Mouse (Mus musculus) liver, adult 2 months (tissue): Measurements from ENCODE around the gene Hc. TPM values are rescaled to one million over a fixed set of nuclear protein-coding genes. Genes with fewer than 3 reads are reported as not detected.

Experiments used
- DNase-seq: peaks from one replicate; pipeline ENCODE4 v3.0.0-alpha.2; 2011; ENCODE audit warnings: low read depth, low spot score; ENCODE audit errors: extremely low read depth
- H3K27ac ChIP-seq: fragments of 200-500 bp; replicated peaks from 2 replicates; pipeline ENCODE4 v1.5.1; 2012; ENCODE audit warnings: low read depth, mild to moderate bottlenecking, control low read depth, inconsistent platforms, low read length; ENCODE audit not compliant: insufficient read depth
- H3K27me3 ChIP-seq: fragments of 200-500 bp; 2 replicates; pipeline ENCODE4 v1.6.1; 2012; ENCODE audit warnings: mild to moderate bottlenecking, moderate library complexity, low read length, inconsistent platforms; ENCODE audit not compliant: control insufficient read depth, insufficient read depth
- H3K36me3 ChIP-seq: fragments of 200-500 bp; 2 replicates; pipeline ENCODE4 v1.6.1; 2012; ENCODE audit warnings: low read length, inconsistent platforms; ENCODE audit not compliant: control insufficient read depth, insufficient read depth
- H3K4me1 ChIP-seq: fragments of 200-500 bp; 2 replicates; pipeline ENCODE4 v1.6.1; 2011; ENCODE audit warnings: low read length; ENCODE audit not compliant: control insufficient read depth, insufficient read depth
- H3K4me3 ChIP-seq: fragments of 200-500 bp; 2 replicates; pipeline ENCODE4 v1.5.1; 2011; ENCODE audit warnings: low read depth, mild to moderate bottlenecking, control low read depth, low read length, moderate library complexity; ENCODE audit not compliant: insufficient read depth
- H3K79me2 ChIP-seq: fragments of 200-500 bp; 2 replicates; pipeline ENCODE4 v1.6.1; 2012; ENCODE audit warnings: inconsistent platforms, mild to moderate bottlenecking, low read length, moderate library complexity; ENCODE audit not compliant: control insufficient read depth, insufficient read depth
- H3K9ac ChIP-seq: fragments of 200-500 bp; 2 replicates; pipeline ENCODE4 v1.6.1; 2012; ENCODE audit warnings: low read depth, mild to moderate bottlenecking, control low read depth, inconsistent platforms, low read length
- CTCF ChIP-seq: fragments of 200-500 bp; IDR thresholded peaks from 2 replicates; pipeline ENCODE4 v1.5.1; 2011; ENCODE audit warnings: low read depth, low read length, control low read depth
- POLR2A ChIP-seq: fragments of 200-500 bp; IDR thresholded peaks from 2 replicates; pipeline ENCODE4 v1.6.1; 2011; ENCODE audit warnings: low read length, control low read depth; ENCODE audit not compliant: insufficient read depth; ENCODE audit errors: extremely low read depth
- whole genome bisulfite sequencing: fragments of 180-500 bp; shearing (Covaris S2); methylation state at CpG from one replicate; pipeline ENCODE4 v1.1.7; 2018; 5-methylcytosine and 5-hydroxymethylcytosine counted together
- polyA plus RNA-seq: library from polyadenylated mRNA; depleted of rRNA; stranded (reverse); fragments of >200 nt; gene quantifications from 2 replicates; pipeline ENCODE4 v1.2.3, GENCODE M21; 2012
- total RNA-seq: library from RNA; depleted of rRNA; stranded (reverse); fragments of >200 nt; gene quantifications from 2 replicates; pipeline ENCODE4 v1.2.3, GENCODE M21; 2014

Gene Hc
- total and polyA plus RNA-seq, 2 experiments: 139 to 594 TPM

DNA sequence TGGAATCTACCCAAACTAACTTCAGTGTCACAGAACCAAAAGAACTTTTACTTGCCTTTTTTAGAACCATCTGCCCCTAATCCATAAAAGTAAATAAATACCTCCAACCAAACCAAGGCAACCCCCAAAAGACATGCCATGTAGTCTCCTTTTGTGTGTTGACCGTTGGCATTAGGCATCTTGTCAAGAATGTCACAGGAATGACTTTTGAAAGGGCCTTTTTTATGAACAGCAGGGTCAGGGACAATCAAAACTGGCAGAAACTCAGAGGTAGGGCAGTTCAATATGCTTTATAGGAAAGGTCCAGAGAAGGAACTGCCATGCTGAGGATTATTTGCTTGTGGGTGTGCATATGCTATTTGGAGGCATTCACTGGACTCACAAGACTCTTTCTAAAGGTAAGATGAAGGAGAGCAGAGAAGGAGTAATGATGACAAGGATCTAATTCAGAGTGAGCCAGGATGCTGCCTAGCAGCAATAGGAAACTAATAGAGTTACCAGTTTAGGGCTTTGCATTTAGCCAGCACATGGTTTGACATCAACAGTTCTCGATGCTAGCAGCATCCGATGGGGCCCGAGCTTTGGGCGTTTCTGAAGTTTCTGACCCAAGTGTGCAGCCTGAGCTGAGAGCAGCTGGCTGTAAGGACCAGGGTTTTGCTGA, 67.4 kb downstream of the Hc start:
- Histone ChIP-seq H3K79me2 (no peaks in the 10 kb centered on the region), H3K36me3 (peaks cover 69% of the 10 kb centered on the region), H3K4me1 (no peaks in the 10 kb centered on the region), H3K9ac (no peak overlapping the region), H3K27ac (no peak overlapping the region), H3K27me3 (no peaks in the 10 kb centered on the region), H3K4me3 (no peak overlapping the region)
- TF ChIP-seq POLR2A: no peak
- no peak for TF ChIP-seq CTCF
- DNase-seq: no peak
- WGBS: 86% methylated on average over 5 of the region's 5 CpGs

DNA sequence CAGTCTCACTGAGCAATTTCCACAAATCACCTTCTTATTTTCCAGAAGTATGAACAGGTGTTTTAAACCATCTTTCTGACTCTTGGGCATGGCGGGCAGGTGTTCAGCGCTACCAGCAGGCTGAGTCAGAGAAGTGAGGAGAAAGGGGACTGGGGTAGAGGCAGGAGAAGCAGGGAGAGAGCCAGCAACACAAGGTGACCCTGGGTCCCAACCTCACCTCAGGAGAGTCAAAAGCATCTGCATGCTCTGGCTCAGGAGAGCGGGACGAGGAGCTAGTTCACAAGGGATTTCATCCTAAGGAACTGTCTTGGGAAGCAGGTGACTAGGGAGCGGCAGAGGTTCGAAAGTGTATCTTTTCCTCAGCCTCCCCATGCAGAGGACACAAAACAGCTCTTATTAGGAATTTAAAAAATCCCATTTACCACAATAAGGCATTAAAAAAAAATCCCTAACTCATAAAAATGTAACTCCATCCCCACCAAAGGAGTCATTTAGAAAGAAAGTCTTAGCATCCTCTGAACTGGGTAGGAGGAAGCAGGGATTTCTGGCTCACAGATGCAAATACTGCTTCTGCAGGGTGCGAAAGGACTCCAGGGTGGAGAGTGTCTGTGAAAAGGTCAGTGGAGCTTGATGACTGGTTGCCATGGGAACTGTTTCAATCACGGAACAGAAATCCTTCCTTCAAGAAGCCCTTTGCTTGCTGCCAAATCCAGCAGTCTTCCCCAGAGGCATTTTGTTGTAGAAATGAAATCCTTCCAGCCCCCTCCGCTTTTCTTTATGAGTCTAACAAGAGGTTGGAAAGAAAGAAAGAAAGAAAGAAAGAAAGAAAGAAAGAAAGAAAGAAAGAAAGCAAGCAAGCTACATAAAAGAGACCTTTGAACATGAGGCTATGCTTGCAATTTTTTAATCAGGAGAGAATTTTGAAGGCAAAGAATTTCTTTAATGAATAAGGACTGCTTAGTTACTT, 68.2 kb downstream of the Hc start:
- H3K4me1 ChIP-seq: no peaks in the 10 kb centered on the region
- no peaks in the 10 kb centered on the region for H3K79me2 ChIP-seq
- peaks cover 73% of the 10 kb centered on the region for H3K36me3 ChIP-seq
- DNase-seq: no peak
- no peak overlapping the region for H3K9ac ChIP-seq
- no peak overlapping the region for H3K27ac ChIP-seq
- WGBS: 72% methylated on average over 9 of the region's 9 CpGs
- no peaks in the 10 kb centered on the region for H3K27me3 ChIP-seq
- no peak for TF ChIP-seq CTCF
- no peak overlapping the region for H3K4me3 ChIP-seq

DNA sequence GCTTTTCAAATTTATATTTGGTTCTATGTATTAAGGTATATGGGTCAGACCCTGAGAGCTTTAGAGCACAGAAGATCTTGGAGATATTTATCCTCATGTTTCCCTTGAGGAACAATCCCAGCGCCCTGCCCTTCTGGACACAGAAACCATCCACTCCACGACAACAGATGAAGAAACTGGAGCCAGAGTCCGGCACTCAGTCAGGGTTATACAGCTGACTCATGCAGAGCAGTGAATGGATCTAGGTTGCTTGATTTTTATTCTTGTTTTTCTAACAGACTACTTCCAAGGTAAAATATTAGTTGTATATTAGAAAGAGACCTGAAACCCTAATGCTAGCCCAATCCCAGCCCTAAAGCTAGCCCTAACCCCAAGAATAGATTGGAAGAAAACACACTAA, 69.3 kb downstream of the Hc start:
- Histone ChIP-seq H3K27me3 (no peaks in the 10 kb centered on the region), H3K27ac (no peak overlapping the region), H3K36me3 (peaks cover 72% of the 10 kb centered on the region), H3K9ac (no peak overlapping the region), H3K4me1 (no peaks in the 10 kb centered on the region), H3K4me3 (no peak overlapping the region), H3K79me2 (no peaks in the 10 kb centered on the region)
- no peak for TF ChIP-seq POLR2A
- TF ChIP-seq CTCF: no peak
- no peak for DNase-seq
- 80% methylated on average over 3 of the region's 3 CpGs for WGBS

DNA sequence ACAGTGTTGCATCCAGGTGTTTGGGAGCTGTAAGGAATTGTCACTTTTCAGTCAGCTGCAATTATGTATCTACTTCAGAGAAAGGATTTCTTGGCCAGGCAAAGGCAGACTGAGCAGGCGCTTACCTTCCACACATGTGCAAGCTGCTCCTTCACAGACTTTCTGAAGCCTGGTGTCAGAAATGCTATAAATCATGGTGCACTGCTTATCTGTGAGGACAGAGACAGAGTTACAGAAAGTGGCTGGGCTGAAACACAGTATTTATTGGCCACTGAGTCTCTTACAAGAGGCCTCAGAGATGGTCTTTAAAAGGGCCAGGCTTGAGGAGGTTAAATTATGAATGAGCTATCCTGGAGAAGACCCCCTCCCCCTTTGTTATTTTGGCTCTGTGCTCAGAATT, 71.5 kb downstream of the Hc start:
- Histone ChIP-seq H3K27me3 (no peaks in the 10 kb centered on the region), H3K36me3 (peaks cover 77% of the 10 kb centered on the region), H3K4me3 (no peak overlapping the region), H3K79me2 (no peaks in the 10 kb centered on the region), H3K4me1 (no peaks in the 10 kb centered on the region), H3K27ac (no peak overlapping the region), H3K9ac (no peak overlapping the region)
- DNase-seq: no peak
- WGBS: 89% methylated on average over 1 of the region's 1 CpGs
- TF ChIP-seq POLR2A (no peak), CTCF (no peak)

DNA sequence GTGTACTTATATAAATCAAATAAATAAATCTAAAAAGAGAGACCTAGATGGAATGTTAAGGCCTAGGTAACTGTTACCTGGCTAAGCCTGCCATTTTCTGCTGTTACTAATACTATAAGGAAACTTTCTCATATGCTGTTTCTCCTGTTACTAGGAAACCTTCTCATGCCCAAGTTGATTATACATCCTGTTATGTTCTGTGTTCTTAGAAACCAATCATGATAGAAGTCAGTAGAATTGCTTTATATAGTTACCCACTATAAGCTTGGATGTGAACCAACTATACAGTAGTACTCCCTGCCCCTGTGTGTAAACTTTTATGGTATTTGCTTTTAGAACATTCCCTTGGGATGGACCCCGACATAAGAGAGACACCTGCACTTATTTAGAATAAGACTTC, 73.6 kb downstream of the Hc start:
- Histone ChIP-seq H3K4me1 (no peaks in the 10 kb centered on the region), H3K79me2 (no peaks in the 10 kb centered on the region), H3K36me3 (peaks cover 80% of the 10 kb centered on the region), H3K4me3 (no peak overlapping the region), H3K9ac (no peak overlapping the region), H3K27me3 (no peaks in the 10 kb centered on the region), H3K27ac (no peak overlapping the region)
- no peak for TF ChIP-seq CTCF
- no peak for TF ChIP-seq POLR2A
- DNase-seq: no peak
- WGBS: 87% methylated on average over 1 of the region's 1 CpGs

DNA sequence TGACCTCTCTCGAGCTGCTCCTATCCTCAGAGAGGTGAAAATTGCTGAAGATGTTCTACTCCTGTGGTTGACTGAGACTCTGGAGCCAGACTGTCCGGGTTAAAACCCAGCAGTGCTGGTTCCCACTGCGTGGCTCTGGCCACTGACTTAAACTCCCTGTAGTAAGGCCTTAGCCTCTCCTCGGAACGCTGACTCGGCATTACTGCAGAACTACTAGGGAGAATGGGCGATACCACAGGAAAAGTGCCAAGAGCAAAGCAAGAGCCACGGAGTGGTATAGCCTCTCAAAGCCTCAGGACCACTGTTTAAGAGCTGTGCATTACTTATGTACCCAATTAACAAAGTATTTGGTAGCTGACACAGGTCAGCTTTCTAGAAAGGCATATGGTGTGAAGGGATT, 76.4 kb downstream of the Hc start:
- no peak for DNase-seq
- Histone ChIP-seq H3K4me1 (no peaks in the 10 kb centered on the region), H3K36me3 (peaks cover 58% of the 10 kb centered on the region), H3K79me2 (no peaks in the 10 kb centered on the region), H3K9ac (no peak overlapping the region), H3K27ac (no peak overlapping the region), H3K27me3 (no peaks in the 10 kb centered on the region), H3K4me3 (no peak overlapping the region)
- WGBS: 87% methylated on average over 8 of the region's 8 CpGs
- TF ChIP-seq CTCF: no peak
- TF ChIP-seq POLR2A: no peak
